Mouse (Mus musculus) brain, embryonic 14.5 days (tissue): ENCODE results near the gene Msh5.

ENCODE experiments used
- CTCF ChIP-seq: fragments of 200-500 bp; IDR thresholded peaks from 2 replicates; pipeline ENCODE4 v1.5.1; 2012; ENCODE audit warnings: inconsistent platforms, mild to moderate bottlenecking, moderate library complexity, borderline replicate concordance; ENCODE audit not compliant: insufficient read depth, insufficient read length; ENCODE audit errors: extremely low read depth
- POLR2A ChIP-seq: fragments of 200-500 bp; IDR thresholded peaks from 2 replicates; pipeline ENCODE4 v1.6.1; 2012; ENCODE audit warnings: mild to moderate bottlenecking, inconsistent platforms, borderline replicate concordance; ENCODE audit not compliant: poor library complexity, insufficient read depth, insufficient read length, severe bottlenecking; ENCODE audit errors: extremely low read depth

- TF ChIP-seq POLR2A (no peak), CTCF (no peak)
Observed at GRCm38 (mm10) chr17:35004075-35004717, 42.3 kb downstream of the Msh5 start.
